Comparison of ENCODE assay signal across 8 mouse cellular contexts in genomic region chr19:24861612-24862451, GRCm38 (mm10). TPM values are rescaled to one million over a fixed set of nuclear protein-coding genes. Genes with fewer than 3 reads are reported as not detected.
A peak's percentile ranks its signal among the peaks of the same experiment; 100 is the strongest.
DNase-seq lines count a peak whose midpoint lies in the region; ATAC-seq and TF ChIP-seq lines count a peak whose summit lies in the region.

Gene Pgm5 (minus strand): TSS chr19:24861855.

- H3K4me1 ChIP-seq in ES-E14 (ENCODE audit: control insufficient read depth in 2 of 2, insufficient read depth in 2 of 2, low read length in 2 of 2, poor library complexity in 1 of 2): no peaks in the 10 kb centered on the region; a peak in 1 of 4 replicates
- no peaks in the 10 kb centered on the region; the same call in 1 of the 2 replicates for H3K4me1 ChIP-seq in intestine, postnatal 0 days (replicated peaks; ENCODE audit: control insufficient read depth, insufficient read depth, low read length)
- H3K4me1 ChIP-seq in lung, embryonic 15.5 days: peaks cover 12% of the 10 kb centered on the region; the same call in 1 of the 2 replicates
- H3K4me1 ChIP-seq in stomach, embryonic 15.5 days: 0 out of 2 replicates have a peak, but pooled peaks cover 8% of the 10 kb centered on the region

- ATAC-seq in common myeloid progenitor, adult 5-6 weeks (replicated peaks; ENCODE audit: low read depth, poor library complexity, severe bottlenecking): 0 out of 2 replicates have a peak, but pooled peaks have one; percentile 25
- ATAC-seq in granulocyte monocyte progenitor cell, adult 5-6 weeks (replicated peaks; ENCODE audit: poor library complexity, severe bottlenecking): 0 out of 2 replicates have a peak, but pooled peaks have one; percentile 17
- ATAC-seq in intestine, postnatal 0 days: peak; percentile 53; the same call in 1 of the 2 replicates
- peak; percentile 77 for ATAC-seq in lung, embryonic 15.5 days (ENCODE audit: borderline replicate concordance, extremely low read depth, low FRiP score, low TSS enrichment)
- ATAC-seq in stomach, embryonic 15.5 days (ENCODE audit: insufficient read depth, low FRiP score, low read depth): peak; percentile 81

- peaks cover 2% of the 10 kb centered on the region; the same call in 1 of the 2 replicates for H3K27me3 ChIP-seq in intestine, postnatal 0 days (replicated peaks; ENCODE audit: control insufficient read depth, insufficient read depth, low read length)
- H3K27me3 ChIP-seq in lung, embryonic 15.5 days: peaks cover 23% of the 10 kb centered on the region; the same call in 1 of the 2 replicates
- no peaks in the 10 kb centered on the region; the same call in 1 of the 2 replicates for H3K27me3 ChIP-seq in stomach, embryonic 15.5 days (replicated peaks)

- H3K27ac ChIP-seq in ES-E14 (ENCODE audit: insufficient read depth, low read depth, low read length, poor library complexity, severe bottlenecking): no peak within 1 kb of the TSS
- H3K27ac ChIP-seq in intestine, postnatal 0 days (ENCODE audit: low read depth, low read length): peak within 1 kb of the TSS; percentile 6; the same call in 1 of the 2 replicates
- H3K27ac ChIP-seq in lung, embryonic 15.5 days: peak within 1 kb of the TSS; percentile 57; the same call in 1 of the 2 replicates
- peak within 1 kb of the TSS; percentile 75 for H3K27ac ChIP-seq in stomach, embryonic 15.5 days

- no peaks in the 10 kb centered on the region for H3K36me3 ChIP-seq in ES-E14 (ENCODE audit: control insufficient read depth, insufficient read depth, low read length, poor library complexity, severe bottlenecking)
- no peaks in the 10 kb centered on the region for H3K36me3 ChIP-seq in intestine, postnatal 0 days (ENCODE audit: control insufficient read depth, insufficient read depth)
- H3K36me3 ChIP-seq in lung, embryonic 15.5 days: no peaks in the 10 kb centered on the region
- H3K36me3 ChIP-seq in stomach, embryonic 15.5 days: no peaks in the 10 kb centered on the region

- no peak for DNase-seq in ES-E14 (ENCODE audit: low read depth, low spot score)
- no peak for DNase-seq in layer of hippocampus, adult 18-20 months (ENCODE audit: low spot score in 2 of 2)
- DNase-seq in MN1 (ENCODE audit: low spot score): no peak

- peak within 1 kb of the TSS; percentile 53; the same call in 1 of the 2 replicates for H3K9ac ChIP-seq in ES-E14 (ENCODE audit: insufficient read depth, low read depth, low read length, poor library complexity, severe bottlenecking)
- peak within 1 kb of the TSS; percentile 41 for H3K9ac ChIP-seq in intestine, postnatal 0 days (ENCODE audit: low read depth, low read length)
- peak within 1 kb of the TSS; percentile 47 for H3K9ac ChIP-seq in lung, embryonic 15.5 days
- peak within 1 kb of the TSS; percentile 60 for H3K9ac ChIP-seq in stomach, embryonic 15.5 days

- WGBS in intestine, postnatal 0 days: under 1% methylated on average over 37 of the region's 39 CpGs
- WGBS in lung, embryonic 15.5 days: under 1% methylated on average over 39 of the region's 39 CpGs
- WGBS in stomach, embryonic 15.5 days: under 1% methylated on average over 36 of the region's 39 CpGs

- H3K9me3 ChIP-seq in ES-E14 (ENCODE audit: control insufficient read depth, insufficient read depth, low read depth, low read length): no peaks in the 10 kb centered on the region
- no peaks in the 10 kb centered on the region for H3K9me3 ChIP-seq in intestine, postnatal 0 days (ENCODE audit: control insufficient read depth)
- no peaks in the 10 kb centered on the region for H3K9me3 ChIP-seq in lung, embryonic 15.5 days
- H3K9me3 ChIP-seq in stomach, embryonic 15.5 days: no peaks in the 10 kb centered on the region

- peak within 1 kb of the TSS; percentile 65 to 69 for H3K4me3 ChIP-seq in ES-E14 (ENCODE audit: insufficient read depth in 1 of 2, low read depth in 1 of 2, low read length in 2 of 2, poor library complexity in 1 of 2, severe bottlenecking in 1 of 2)
- peak within 1 kb of the TSS; percentile 44 for H3K4me3 ChIP-seq in intestine, postnatal 0 days (ENCODE audit: low read depth, low read length)
- peak within 1 kb of the TSS; percentile 56 for H3K4me3 ChIP-seq in lung, embryonic 15.5 days
- H3K4me3 ChIP-seq in stomach, embryonic 15.5 days (replicated peaks): peak within 1 kb of the TSS; percentile 58

- TF ChIP-seq CTCF in intestine, postnatal 0 days (IDR thresholded peaks at IDR 0.05; ENCODE audit: low read depth): peak; percentile 62

- in situ Hi-C loops in ES-E14 (cut with MboI; ENCODE audit: low sequenced_read_pairs in 2 of 2, unreplicated experiment in 2 of 2): no loop called here

- H3K4me2 ChIP-seq in intestine, postnatal 0 days (replicated peaks; ENCODE audit: low read depth): peak within 1 kb of the TSS; percentile 66
- H3K4me2 ChIP-seq in lung, embryonic 15.5 days: peak within 1 kb of the TSS; percentile 91
- peak within 1 kb of the TSS; percentile 67 for H3K4me2 ChIP-seq in stomach, embryonic 15.5 days

TF ChIP-seq in ES-E14, 5 proteins besides CTCF, POLR2A, EP300 and RAD21:
- no peak for TF ChIP-seq MAFK (IDR thresholded peaks at IDR 0.05; ENCODE audit: insufficient read depth, low read depth, low read length)
- no peak for TF ChIP-seq ZNF384 (IDR thresholded peaks at IDR 0.05; ENCODE audit: low read depth, low read length)
- no peak for TF ChIP-seq HCFC1 (IDR thresholded peaks at IDR 0.05; ENCODE audit: borderline replicate concordance, insufficient read depth, low read length)
- no peak for TF ChIP-seq ZC3H11A (IDR thresholded peaks at IDR 0.05; ENCODE audit: borderline replicate concordance, low read depth, low read length)
- no peak for TF ChIP-seq CHD2 (IDR thresholded peaks at IDR 0.05; ENCODE audit: low read depth, low read length)

RNA-seq across cellular contexts. Expression of gene Pgm5, which starts in this region (rescaled TPM):
- total RNA-seq in ES-E14 (2012; rRNA removed): 0.26 and 3.0 TPM in 2 replicates
- total RNA-seq in common myeloid progenitor, adult 5-6 weeks (2017): not detected in 2 replicates
- total RNA-seq in granulocyte monocyte progenitor cell, adult 5-6 weeks (2014; fragmentation: Nextera tagmentation): not detected in 2 replicates
- not detected in 2 replicates for total RNA-seq in granulocyte monocyte progenitor cell, adult 5-6 weeks (2017)
- 3.3 and 3.5 TPM in 2 replicates for polyA plus RNA-seq in intestine, postnatal 0 days (2015; fragmentation: Nextera tagmentation; extraction: Ambion mirVana)
- 3.0 and 3.1 TPM in 2 replicates for polyA plus RNA-seq in lung, embryonic 15.5 days (2015; fragmentation: Nextera tagmentation; extraction: Ambion mirVana)
- 10.9 and 11.9 TPM in 2 replicates for polyA plus RNA-seq in stomach, embryonic 15.5 days (2015; fragmentation: Nextera tagmentation; extraction: Ambion mirVana)
- 1 to 10 TPM; 3.5 to 4.1 TPM for total RNA-seq in layer of hippocampus, adult 18-20 months (2021)

Comparison
In these comparisons a context has a peak if more than half of its experiments do, and no peak if none do; other contexts are left out.
1. Peak in ATAC-seq in common myeloid progenitor, adult 5-6 weeks; RNA of the gene not detected or under 1 TPM.
2. Peak in ATAC-seq in granulocyte monocyte progenitor cell, adult 5-6 weeks; RNA of the gene not detected or under 1 TPM.
3. ATAC-seq: peak in every context shown above with its lines; median percentile 81 in stomach, embryonic 15.5 days; 77 in lung, embryonic 15.5 days; 53 in intestine, postnatal 0 days; 25 in common myeloid progenitor, adult 5-6 weeks; 17 in granulocyte monocyte progenitor cell, adult 5-6 weeks.